Mouse (Mus musculus): ENCODE results near the gene Olfr16.

Olfr16 gene

DNA sequence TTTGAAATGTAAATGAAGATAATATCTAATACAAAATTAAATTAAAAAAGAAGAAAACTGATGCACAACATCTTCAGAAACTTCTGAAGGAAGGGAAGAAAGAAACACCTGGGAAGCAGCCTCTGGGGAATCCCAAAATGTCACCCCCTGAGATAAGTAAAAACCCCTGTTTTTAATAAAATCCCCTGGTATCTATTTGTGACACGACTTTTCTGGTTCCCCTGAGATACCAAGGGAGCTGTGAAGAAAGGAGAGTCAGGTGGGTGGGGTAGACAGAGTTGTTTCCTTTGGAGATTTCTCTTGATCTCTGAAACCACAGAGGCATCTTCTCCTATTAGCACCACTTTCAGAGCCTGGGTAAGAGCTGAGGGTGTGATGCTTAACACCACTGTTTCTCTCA, at the start of gene Olfr16:
Gene Olfr16 (plus strand): TSS at position 250 of the 400 bp plus-strand sequence.
- no peak for DNase-seq

DNA sequence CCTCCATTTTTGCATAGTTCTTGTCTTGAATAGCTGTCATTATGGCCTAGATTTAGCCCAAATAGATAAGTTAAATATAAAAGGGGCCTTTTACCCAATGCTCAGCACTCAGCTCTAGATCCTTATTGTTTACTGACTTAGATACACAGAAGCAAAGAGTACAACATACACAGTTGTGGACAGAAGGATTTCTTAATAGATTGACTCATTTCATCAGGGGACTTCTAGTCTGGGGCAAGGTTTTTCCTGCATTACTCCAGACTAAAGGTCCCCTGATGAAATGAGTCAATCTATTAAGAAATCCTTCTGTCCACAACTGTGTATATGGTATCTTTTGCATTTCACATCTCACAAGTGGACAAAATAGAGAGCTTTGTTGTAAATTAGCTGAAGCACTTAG, 46.9 kb upstream of the Olfr16 start:
- no peak for DNase-seq

DNA sequence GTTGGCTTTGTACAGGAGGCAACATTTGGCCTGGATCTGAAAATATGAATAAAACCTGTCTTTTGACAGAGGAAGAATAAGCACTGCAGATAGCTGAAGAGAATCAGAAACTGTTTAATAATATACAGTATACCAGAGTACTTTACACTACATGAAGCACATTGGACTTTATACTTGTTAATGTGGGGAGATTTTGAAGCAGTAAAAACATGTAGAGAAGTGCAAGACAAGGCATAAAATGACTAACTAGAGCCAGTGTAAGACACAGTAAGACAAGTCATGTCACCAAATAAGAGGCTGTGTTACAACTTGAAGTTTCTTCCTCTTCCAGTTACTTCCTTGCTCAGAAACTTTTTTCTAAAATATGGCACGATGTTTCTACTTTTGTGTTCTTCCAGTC, 33.1 kb upstream of the Olfr16 start:
- DNase-seq = no peak

- DNase-seq = no peak
Observed at GRCm38 (mm10) chr1:172918450-172918849, 31.8 kb upstream of the Olfr16 start.

GRCm38 (mm10) chr1:172932197-172932596, 18.0 kb upstream of the Olfr16 start:
- no peak for DNase-seq

- no peak for DNase-seq
Observed at GRCm38 (mm10) chr1:172951171-172951720, 1.0 kb downstream of the Olfr16 start.

DNA sequence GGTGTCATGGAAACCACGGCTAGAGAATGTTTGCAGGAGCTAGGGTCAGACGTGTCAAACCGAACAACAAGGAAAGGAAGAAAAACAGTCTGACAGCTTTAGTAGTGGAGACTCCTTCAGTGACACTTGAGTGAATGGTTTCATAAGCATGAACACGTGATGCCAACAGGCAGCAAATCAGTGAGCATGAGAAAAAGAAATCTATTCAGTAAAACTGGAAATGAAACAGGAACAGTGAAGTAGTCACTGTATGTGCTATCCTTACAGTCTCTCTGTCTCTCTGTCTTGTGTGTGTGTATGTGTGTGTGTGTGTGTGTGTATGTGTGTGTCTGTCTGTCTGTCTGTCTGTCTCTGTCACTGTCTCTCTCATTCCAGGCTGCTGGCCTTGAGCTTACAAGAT, 5.2 kb downstream of the Olfr16 start:
- DNase-seq = no peak

DNA sequence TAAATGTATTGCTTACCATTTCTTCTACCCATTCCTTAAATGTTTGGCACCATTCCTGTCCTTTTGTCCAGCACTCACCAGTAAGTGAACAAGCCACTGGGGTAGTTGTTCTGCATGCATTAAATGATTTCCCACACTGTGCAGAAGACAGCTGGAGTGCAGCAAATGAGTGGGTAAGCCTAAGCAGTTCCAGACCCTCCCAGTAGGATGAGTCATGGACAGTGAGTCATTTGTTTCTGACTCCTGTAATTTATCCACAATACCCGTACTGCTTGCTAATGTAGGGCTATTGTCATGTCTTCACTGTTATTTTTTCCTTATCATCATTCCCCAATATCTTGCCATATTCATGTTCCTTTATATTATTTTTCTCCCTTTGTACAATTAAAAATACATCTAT, 10.2 kb downstream of the Olfr16 start:
- DNase-seq = no peak

DNA sequence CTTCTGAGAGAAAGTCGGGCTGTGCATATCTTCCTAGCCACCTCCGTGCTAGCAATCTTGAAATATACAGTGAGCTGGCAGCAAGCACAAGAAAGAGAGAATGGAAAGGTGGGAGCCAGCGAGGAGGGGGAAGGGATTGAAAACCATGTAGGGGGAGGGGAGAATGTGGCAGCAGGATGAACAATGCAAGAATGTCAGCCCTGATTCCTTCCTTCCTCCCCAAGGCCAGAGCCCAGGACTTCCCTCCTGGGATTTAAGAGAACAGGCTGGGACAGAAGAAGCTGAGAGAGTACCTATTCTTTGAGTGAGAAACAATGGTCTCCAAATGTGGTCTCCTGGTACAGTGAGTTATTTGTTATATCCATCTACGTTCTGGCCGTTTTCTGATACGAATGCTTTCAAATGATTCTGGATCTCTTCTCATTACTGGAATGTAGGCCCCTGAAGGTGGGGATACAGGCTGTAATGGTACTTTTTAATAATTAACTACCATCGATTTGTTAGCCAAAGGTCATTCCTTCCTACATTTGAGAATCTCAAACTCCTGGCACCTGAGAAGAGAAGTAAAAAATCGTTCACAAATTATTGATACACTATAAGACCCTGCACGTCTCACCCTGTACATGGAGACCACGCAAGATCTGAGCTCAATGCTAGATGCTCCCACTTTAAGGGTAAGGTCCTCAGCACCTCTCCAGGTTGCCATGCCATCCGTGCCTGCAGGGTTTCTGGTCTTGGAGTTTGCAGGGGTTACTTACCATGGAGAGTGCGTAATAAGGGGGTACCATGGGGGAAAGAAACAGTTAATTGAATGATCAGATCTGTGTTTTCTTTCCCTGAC, 39.8 kb downstream of the Olfr16 start:
- no peak for DNase-seq

- DNase-seq = no peak
Observed at GRCm38 (mm10) chr1:172990635-172991009, 40.4 kb downstream of the Olfr16 start.

Data from kidney, postnatal 25 days (tissue).